Mouse (Mus musculus) thymus, postnatal 4 days (tissue): ENCODE measurements around the gene Lrrc73.

ENCODE experiments used
- DNase-seq: peaks from one replicate; pipeline ENCODE4 v3.0.0; 2021

Lrrc73 gene

DNA sequence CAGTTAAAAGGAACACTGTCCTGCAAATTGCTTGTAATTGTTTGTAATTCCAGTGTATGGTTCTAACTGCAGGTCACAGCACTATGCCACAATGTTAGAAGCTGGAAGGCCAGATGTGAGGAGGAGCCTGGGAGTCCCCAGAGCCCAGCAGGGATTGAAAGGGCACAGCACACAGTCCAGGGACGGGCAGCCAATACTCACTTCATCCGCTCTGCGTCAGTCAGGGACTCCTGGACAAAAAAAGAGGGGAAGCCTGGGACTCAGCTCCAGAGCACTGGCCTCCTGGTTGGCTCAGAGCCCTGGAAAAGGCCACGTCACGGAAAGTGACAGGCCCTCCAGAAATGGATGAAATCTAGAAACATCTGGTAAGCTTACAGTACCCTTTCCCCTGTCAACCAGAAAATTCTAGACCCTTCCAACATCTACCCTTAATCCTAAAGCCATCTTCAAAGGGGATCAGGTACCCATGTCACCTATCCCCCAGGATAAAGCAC is 8.9 kb downstream of the Lrrc73 start:
- no peak for DNase-seq

DNA sequence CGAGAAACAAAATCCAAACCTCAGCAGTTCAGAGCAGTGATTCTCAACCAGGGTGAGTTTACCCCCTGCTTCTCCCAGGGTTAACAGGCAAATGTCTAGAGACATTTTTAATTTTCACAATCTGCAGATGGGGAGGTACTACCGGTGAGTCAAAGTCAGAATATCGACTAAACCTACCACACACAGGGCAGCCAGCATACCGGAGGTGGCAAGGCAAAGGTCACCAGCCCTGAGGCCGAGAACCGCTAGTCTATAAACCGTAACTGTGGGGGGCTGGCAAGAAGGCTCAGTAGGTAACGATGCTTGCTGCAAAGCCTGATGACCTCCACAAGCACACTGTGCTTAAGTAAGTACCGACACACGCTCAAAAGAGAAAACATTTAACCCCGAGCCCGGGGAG is 12.2 kb downstream of the Lrrc73 start:
- DNase-seq: no peak

GRCm38 (mm10) chr17:46265918-46266618 is 12.7 kb downstream of the Lrrc73 start:
- peak; percentile 84 for DNase-seq

DNA sequence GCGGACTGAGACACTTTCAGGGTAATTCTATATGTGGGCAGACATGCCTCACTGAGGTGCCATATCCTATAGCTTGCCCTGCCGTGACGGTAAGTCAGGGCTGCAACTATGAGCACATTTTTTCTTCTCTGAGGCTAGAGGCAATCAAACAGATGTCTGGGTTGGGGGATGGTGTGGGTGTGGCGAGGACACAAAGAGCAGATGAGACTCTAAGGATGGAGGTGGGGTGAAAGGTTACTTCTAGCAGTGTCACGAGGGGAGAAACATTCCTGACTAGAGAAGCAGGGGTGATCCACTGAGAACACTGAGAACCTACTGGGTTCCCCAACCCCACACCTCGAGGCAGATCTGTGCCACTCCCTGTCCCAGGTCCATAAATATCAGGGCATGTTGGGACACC is 13.7 kb downstream of the Lrrc73 start:
- no peak for DNase-seq

GRCm38 (mm10) chr17:46267511-46267910 is 14.2 kb downstream of the Lrrc73 start:
- no peak for DNase-seq

DNA sequence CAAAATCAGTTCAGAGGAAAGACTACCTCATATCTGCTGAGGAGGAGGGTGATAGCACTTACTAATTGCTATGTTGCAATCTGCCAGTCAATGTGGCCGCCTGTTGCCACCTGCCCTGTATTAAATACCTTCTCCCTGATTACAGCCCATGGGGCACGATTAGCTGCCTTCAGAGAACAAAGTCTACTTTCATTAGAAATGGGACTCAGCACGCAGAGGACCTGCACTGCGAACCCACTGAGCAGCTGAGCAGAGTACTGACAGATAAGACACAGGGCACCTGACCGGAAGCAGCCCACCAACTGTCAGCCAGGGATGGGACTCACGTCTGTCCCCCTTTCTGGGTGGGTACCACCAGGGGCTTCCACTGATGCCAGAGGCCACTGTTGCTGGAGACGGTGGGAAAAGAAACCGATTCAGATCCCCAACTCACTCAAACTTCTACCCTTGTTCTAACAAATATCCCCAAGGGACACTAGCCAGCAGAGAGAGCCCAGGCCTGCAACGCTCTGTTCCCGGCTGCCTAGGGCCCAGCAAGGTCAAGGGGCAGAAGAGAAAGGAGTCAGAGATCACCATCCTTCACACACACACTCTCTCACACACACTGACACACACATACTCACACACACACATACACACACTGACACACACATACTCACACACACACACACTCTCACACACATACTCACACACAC is 14.8 kb downstream of the Lrrc73 start:
- no peak for DNase-seq

DNA sequence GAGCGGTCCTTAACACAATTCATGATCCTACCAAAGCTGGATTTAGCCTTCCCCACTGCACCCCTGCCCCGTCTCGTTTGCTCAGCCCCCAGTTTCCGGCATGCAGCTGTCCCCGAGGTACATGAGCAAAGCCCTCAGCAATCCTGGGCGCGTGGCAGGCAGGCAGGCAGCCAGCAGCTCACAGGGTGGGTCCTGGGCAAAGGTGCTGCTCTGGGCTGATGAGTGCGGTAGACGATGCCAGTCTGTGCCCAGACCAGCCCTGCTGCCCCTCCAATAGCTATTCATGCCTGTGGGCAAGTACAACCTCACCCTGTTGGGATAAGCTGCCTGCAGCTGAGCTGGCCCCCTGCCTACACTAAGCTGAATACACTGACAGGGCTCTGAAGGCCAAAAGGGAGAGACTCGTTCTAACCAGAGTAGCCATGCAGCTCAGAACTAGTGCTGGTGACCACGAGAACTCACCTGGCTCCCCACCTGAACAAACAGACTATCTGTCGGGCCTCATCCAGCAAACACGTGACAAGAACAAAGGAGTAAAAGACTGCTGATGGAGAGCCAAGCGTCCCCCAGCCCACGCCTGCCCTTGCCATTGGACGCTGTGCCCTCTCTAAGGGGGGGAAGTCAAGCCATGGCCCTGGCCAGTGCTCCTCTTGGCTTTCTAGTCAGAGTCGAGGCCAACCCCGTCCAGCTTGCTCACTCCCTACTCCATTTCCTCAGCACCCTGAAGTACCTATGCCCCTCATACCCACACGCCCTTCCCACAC is 16.6 kb downstream of the Lrrc73 start:
- no peak for DNase-seq

GRCm38 (mm10) chr17:46272058-46272457 is 18.7 kb downstream of the Lrrc73 start:
- no peak for DNase-seq

DNA sequence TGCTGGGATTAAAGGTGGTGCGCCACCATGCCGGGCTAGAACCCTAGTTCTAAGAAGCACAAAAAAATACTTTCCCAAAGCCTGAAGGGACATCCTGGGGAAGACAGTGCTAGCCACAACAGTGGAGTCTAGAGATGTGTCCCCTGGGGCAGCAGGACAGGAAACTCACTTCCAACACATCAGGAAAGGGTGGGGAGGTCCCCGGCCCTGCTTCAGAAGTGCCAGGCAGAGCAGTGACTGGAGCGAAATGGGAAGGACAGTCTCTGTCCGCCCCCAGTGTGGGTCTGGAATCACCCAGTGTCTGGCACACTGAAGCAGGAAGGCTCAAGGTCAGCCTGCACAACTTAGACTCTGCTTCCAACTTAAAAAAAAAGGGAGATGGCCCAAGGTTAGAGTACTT is 19.3 kb downstream of the Lrrc73 start:
- DNase-seq: no peak

DNA sequence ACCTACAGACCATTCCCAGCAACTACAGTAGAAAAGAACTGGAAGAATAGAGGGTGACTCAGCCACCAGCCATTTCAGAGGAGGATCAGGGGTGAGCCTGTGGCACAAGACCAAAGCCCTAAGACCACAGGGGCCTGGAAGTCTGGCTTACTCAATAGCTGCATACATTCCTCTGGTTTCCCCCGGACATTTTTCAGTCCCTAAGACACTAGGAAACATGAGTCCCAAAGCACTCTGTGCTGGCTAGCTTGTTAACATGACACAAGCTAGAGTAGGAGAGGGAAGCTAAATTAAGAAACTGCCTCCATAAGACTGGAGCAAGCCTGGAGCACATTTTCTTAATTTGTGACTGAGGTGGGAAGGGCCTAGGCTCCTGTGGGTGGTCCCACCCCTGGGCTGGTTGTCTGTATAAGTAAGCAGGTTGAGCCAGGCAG is 20.5 kb downstream of the Lrrc73 start:
- no peak for DNase-seq

DNA sequence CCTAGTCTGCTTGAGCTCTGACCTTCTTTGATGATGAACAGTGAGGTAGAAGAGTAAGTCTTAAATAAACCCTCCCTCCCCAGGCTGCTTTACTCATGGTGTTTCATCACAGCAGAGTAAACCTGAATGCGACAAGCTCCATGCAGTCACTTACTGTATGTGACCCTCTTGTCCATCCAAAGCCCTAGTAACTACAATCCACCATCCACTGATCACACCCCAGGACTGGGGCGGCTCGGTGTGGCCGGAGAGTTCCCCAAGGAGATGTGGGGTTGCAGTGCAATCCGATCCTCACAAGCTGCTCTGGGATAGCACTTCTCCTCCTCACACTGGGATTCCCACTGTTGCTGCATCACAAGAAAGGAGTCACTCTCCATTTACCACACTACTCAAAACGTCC is 21.1 kb downstream of the Lrrc73 start:
- DNase-seq: no peak

GRCm38 (mm10) chr17:46275034-46275433 is 21.7 kb downstream of the Lrrc73 start:
- no peak for DNase-seq

DNA sequence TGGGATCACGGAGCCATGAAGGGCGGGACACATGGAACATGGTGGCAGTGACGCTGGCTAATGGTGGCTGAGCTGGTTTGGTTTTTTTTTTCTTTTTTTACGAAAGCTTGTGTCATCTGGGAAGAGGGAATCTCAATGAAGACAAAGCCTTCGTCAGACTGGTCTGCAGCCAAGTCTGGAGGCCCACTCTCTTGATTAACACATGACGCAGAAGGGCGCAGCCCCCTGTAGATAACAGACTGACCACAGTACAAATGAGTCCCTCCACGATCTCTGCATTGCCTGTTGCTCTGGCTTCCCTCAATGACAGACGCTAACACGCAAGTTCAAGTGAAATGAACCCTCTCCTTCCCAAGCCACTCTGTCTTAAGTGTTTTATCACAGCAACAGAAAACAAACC is 22.2 kb downstream of the Lrrc73 start:
- no peak for DNase-seq

DNA sequence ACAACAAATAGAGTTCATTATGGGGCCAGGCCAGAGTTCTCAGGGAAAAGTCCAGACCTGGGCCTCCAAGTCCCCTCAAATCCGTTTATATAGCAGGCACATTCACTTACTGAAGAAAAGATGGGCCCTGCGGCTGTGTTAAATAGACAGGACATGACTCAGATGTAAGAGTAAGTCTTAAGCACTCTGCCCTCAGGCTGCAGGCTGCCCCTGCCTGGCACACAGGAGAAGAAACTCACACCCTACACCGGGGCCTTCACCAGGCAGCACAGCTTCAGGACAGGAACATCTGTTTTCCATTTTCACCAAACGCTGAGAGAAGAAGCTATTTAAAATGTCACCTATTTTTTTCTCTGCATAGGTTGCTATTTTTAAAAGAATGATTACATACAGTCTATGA is 24.3 kb downstream of the Lrrc73 start:
- DNase-seq: no peak

DNA sequence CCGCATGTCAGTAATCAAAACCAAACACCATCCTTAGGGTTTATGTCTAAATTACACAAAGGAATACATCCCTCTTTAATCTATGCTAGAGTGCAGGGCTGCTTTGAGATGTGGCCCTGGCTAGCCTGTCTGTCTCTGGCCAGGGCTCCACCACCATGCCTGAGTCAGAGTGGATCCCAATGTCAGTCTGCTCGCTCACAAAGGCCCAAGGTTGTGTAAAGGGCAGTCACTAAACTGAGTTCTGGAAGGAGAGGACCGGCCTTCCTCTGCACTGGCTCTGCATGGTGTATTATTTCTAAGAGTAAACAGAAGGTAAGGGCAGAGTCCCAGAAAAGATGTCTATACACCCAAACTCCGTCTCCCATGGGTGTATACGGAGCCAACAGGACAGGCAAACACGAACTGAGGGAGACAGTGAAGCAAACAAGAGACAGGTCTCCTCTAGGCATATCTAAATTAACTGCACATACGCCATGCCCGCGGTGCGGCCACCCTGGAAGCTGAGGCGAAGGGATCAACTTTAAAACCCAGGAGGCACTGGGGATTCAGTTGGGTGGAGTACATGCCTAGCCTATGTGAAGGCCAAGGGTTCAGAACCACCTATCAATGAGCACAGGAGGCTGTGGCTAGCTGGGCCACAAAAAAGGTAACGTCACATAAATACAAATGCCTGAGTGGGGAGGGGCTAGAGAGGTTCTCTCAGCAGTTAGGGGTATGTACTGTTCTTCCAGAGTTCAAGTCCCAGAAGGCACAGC is 24.9 kb downstream of the Lrrc73 start:
- no peak for DNase-seq

DNA sequence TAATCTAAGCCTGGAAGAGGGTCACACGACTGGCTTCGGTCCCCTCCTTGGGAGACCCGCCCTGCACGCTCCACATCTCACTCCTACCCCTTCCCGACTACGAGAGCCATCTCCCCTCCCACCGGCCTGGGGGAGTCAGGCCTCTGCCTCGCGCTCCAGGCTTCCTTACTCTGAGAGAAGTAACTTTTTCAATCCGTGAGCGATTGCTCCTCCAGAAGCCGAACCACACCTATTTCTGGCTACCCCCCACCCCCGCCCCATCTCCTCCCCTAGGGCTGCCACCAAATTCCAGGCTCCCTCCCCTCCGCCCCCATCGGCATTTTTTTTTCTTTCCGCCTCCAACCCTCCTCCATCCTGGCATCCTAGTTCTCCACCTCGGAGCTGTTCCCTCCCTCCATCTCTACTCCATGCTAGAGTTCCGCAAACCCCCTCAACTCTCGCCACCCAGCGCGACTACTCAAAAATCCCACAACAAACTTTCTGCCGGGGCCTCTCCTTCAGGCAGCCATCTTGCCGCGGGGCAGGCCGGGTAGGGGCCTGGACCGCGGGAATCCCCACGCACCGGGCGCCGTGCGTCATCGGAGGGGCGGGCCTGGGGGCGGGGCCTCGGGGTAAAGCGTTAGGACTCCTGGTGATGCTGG is 29.3 kb downstream of the Lrrc73 start, which contains the start of gene Tjap1:
Gene Tjap1 (minus strand): TSS at position 544 of the 641 bp plus-strand sequence.
- DNase-seq: peak; percentile 88

GRCm38 (mm10) chr17:46283140-46283539 is 29.8 kb downstream of the Lrrc73 start:
- peak; percentile 33 for DNase-seq

DNA sequence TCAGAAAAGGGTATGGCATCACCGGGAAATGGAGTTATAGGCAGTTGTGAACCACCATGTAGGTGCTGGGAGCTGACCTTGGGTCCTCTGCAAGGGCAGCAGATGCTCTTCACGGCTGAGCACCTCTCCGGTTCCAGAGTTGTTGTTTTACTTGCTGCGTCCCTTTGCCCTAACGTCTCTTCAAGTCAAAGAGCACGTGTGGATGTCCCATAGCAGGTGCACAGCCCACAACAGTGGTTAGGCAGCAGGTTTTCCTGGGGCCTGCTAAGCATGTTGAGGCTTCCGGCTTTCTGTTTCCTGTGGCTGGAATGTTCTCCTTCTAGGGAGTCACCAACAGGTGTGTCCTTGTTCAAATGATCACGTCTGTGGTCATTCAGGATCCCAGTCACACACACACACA is 30.6 kb downstream of the Lrrc73 start:
- peak; percentile 42 for DNase-seq

GRCm38 (mm10) chr17:46284653-46285052 is 31.3 kb downstream of the Lrrc73 start:
- DNase-seq: no peak

DNA sequence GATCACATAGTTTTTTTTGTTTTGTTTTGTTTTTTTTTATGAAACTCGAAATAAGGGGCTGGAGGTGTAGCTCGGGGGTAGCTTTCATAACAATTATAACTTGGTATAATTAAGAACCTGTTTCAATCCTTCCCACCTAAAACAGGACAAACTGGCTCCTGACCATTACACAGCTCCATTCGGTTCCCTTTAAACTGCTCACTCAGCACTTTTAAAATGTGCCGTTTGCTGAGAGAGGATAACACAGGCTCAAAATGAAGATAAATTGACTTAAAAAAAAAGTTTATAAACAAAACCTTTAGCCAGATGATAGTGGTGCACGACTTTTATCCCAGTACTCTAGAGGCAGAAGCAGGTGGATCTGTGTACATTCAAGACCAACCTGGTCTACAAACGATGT is 32.1 kb downstream of the Lrrc73 start:
- DNase-seq: no peak

DNA sequence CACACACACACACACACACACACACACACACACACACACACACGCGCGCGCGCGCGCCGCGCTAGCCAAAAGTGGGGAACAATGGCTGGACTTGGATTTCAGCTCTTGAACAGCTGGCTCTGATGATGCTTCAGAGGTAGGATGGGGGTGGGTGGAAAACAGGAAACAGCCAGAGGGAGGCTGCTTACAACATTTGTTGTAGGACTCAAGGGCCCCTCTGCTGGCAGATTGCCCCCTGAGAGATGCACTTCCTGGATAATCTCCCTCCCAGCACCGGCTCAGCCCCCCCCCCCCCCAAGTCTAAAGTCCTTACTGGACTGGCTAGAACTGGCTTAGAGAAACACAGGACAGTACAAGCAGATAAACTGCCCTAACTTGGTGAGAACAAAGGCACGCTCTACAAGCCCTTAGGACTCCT is 34.4 kb downstream of the Lrrc73 start:
- no peak for DNase-seq

DNA sequence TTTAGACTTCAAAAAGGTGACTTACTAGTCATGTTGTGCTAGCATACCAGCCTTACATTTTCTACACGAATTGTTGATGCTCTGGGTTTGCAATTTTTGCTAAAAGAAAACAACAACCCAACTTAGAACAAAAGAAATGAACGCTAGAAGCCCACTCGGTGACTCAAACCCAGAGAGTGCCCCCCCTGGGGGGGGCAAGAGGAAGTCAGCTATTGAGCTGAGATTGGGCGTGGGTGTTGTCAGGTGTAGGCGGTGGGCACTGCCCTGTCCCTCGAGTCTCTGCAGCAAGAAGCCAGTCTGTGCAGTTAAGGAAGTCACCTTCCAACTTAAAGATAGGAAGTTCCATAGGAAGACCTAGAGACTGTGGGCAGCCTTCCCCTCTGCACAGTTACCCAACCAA is 43.3 kb downstream of the Lrrc73 start:
- no peak for DNase-seq

GRCm38 (mm10) chr17:46297028-46297363 is 43.7 kb downstream of the Lrrc73 start:
- no peak for DNase-seq
